Mouse (Mus musculus) MEL (cell line): ENCODE data around the gene Tnnc2. TPM values are rescaled to one million over a fixed set of nuclear protein-coding genes. Genes with fewer than 3 reads are reported as not detected.
A peak's percentile ranks its signal among the peaks of the same experiment; 100 is the strongest.

Source experiments
- DNase-seq: peaks from one replicate; pipeline ENCODE4 v3.0.0; 2011; ENCODE audit warnings: low read depth, low spot score
- H3K27ac ChIP-seq: 2 replicates; pipeline ENCODE4 v1.5.1; 2012; ENCODE audit warnings: low read depth, mild to moderate bottlenecking, control low read depth, low read length, moderate library complexity; ENCODE audit not compliant: control insufficient read depth
- H3K27me3 ChIP-seq, 2 experiments: fragments of 150-350 bp in 1 of 2; sonication (generic) in 1 of 2; 2 replicates each; pipeline ENCODE4 v1.6.1; 2012; ENCODE audit warnings: low read length in 2 of 2, mild to moderate bottlenecking in 2 of 2, improper control_type of control experiment in 1 of 2, moderate library complexity in 1 of 2; ENCODE audit not compliant: insufficient read depth in 2 of 2, control insufficient read depth in 1 of 2
- H3K36me3 ChIP-seq, 2 experiments: 2 replicates each; pipeline ENCODE4 v1.6.1; 2012 to 2014; ENCODE audit warnings: low read length in 2 of 2, improper control_type of control experiment in 1 of 2, inconsistent platforms in 1 of 2, mild to moderate bottlenecking in 1 of 2; ENCODE audit not compliant: insufficient read depth in 2 of 2, control insufficient read depth in 1 of 2
- H3K4me1 ChIP-seq, 2 experiments: fragments of 150-350 bp in 1 of 2; sonication (generic) in 1 of 2; 2 replicates each; pipeline ENCODE4 v1.6.1; 2012; ENCODE audit warnings: low read length in 2 of 2, improper control_type of control experiment in 1 of 2, mild to moderate bottlenecking in 1 of 2; ENCODE audit not compliant: insufficient read depth in 2 of 2, control insufficient read depth in 1 of 2
- H3K4me3 ChIP-seq, 2 experiments: fragments of 150-350 bp in 1 of 2; sonication (generic) in 1 of 2; 2 replicates each; pipeline ENCODE4 v1.5.1; 2012; ENCODE audit warnings: low read depth in 2 of 2, low read length in 2 of 2, mild to moderate bottlenecking in 2 of 2, moderate library complexity in 2 of 2, control low read depth in 1 of 2, improper control_type of control experiment in 1 of 2; ENCODE audit not compliant: control insufficient read depth in 1 of 2, insufficient read depth in 1 of 2
- H3K79me2 ChIP-seq: 2 replicates; pipeline ENCODE4 v1.6.1; 2012; ENCODE audit warnings: mild to moderate bottlenecking, low read length, moderate library complexity; ENCODE audit not compliant: control insufficient read depth, poor library complexity, insufficient read depth
- H3K9ac ChIP-seq: 2 replicates; pipeline ENCODE4 v1.6.1; 2012; ENCODE audit warnings: low read depth, mild to moderate bottlenecking, control low read depth, low read length, moderate library complexity; ENCODE audit not compliant: control insufficient read depth, poor library complexity, severe bottlenecking
- H3K9me3 ChIP-seq: fragments of 150-350 bp; sonication (generic); replicated peaks from 2 replicates; pipeline ENCODE4 v1.6.1; 2012; ENCODE audit warnings: mild to moderate bottlenecking, low read length, improper control_type of control experiment, moderate library complexity; ENCODE audit not compliant: insufficient read depth
- BHLHE40 ChIP-seq: IDR thresholded peaks from 2 replicates; pipeline ENCODE4 v1.6.1; 2012; ENCODE audit warnings: low read depth, mild to moderate bottlenecking, inconsistent platforms, low read length, improper control_type of control experiment, borderline replicate concordance
- CHD1 ChIP-seq: IDR thresholded peaks from 2 replicates; pipeline ENCODE4 v1.6.1; 2012; ENCODE audit warnings: low read depth, mild to moderate bottlenecking, inconsistent platforms, low read length, improper control_type of control experiment
- CHD2 ChIP-seq: IDR thresholded peaks from 2 replicates; pipeline ENCODE4 v1.6.1; 2011; ENCODE audit warnings: low read length, improper control_type of control experiment
- CTCF ChIP-seq, 3 experiments: IDR thresholded peaks in 2 of 3; conservative IDR thresholded peaks in 1 of 3; 2 replicates each; pipeline ENCODE4 v1.5.1; 2011 to 2012; ENCODE audit warnings: low read length in 3 of 3, low read depth in 2 of 3, mild to moderate bottlenecking in 2 of 3, improper control_type of control experiment in 1 of 3, inconsistent platforms in 1 of 3, mixed read lengths in 1 of 3, moderate library complexity in 1 of 3; ENCODE audit not compliant: control insufficient read depth in 1 of 3, insufficient read depth in 1 of 3, poor library complexity in 1 of 3, severe bottlenecking in 1 of 3
- ELF1 ChIP-seq: IDR thresholded peaks from 2 replicates; pipeline ENCODE4 v1.6.1; 2014; ENCODE audit warnings: low read depth, mild to moderate bottlenecking, inconsistent platforms, low read length, improper control_type of control experiment, moderate library complexity
- GABPA ChIP-seq: IDR thresholded peaks from 2 replicates; pipeline ENCODE4 v1.6.1; 2012; ENCODE audit warnings: low read depth, mild to moderate bottlenecking, inconsistent platforms, low read length, improper control_type of control experiment, moderate library complexity
- HCFC1 ChIP-seq: IDR thresholded peaks from 2 replicates; pipeline ENCODE4 v1.6.1; 2012; ENCODE audit warnings: low read depth, mild to moderate bottlenecking, inconsistent platforms, low read length, improper control_type of control experiment, moderate library complexity
- JUND ChIP-seq: IDR thresholded peaks from 2 replicates; pipeline ENCODE4 v1.6.1; 2011; ENCODE audit warnings: low read depth, mild to moderate bottlenecking, improper control_type of control experiment, low read length
- KAT2A ChIP-seq: conservative IDR thresholded peaks from 2 replicates; pipeline ENCODE4 v1.6.1; 2012; ENCODE audit warnings: low read depth, low read length, improper control_type of control experiment, inconsistent platforms
- MAFK ChIP-seq: IDR thresholded peaks from 2 replicates; pipeline ENCODE4 v1.6.1; 2011; ENCODE audit warnings: low read depth, mild to moderate bottlenecking, low read length, improper control_type of control experiment, borderline replicate concordance
- MEF2A ChIP-seq: IDR thresholded peaks from 2 replicates; pipeline ENCODE4 v1.6.1; 2014; ENCODE audit warnings: low read depth, mild to moderate bottlenecking, inconsistent platforms, low read length, improper control_type of control experiment; ENCODE audit not compliant: poor library complexity, insufficient replicate concordance, severe bottlenecking; ENCODE audit errors: extremely low read depth
- MXI1 ChIP-seq: IDR thresholded peaks from 2 replicates; pipeline ENCODE4 v1.6.1; 2011; ENCODE audit warnings: mild to moderate bottlenecking, low read depth, low read length, improper control_type of control experiment
- MYB ChIP-seq: IDR thresholded peaks from 2 replicates; pipeline ENCODE4 v1.6.1; 2011; ENCODE audit warnings: mild to moderate bottlenecking, low read depth, low read length, improper control_type of control experiment
- MYC ChIP-seq: IDR thresholded peaks from 2 replicates; pipeline ENCODE4 v1.6.1; 2011; ENCODE audit warnings: low read depth, mild to moderate bottlenecking, low read length, improper control_type of control experiment, moderate library complexity
- NELFE ChIP-seq: IDR thresholded peaks from 2 replicates; pipeline ENCODE4 v1.6.1; 2011; ENCODE audit warnings: low read depth, low read length, improper control_type of control experiment
- NRF1 ChIP-seq: IDR thresholded peaks from 2 replicates; pipeline ENCODE4 v1.6.1; 2014; ENCODE audit warnings: low read depth, mild to moderate bottlenecking, inconsistent platforms, low read length, improper control_type of control experiment, moderate library complexity; ENCODE audit not compliant: poor library complexity, insufficient read depth, severe bottlenecking
- POLR2A ChIP-seq, 2 experiments: IDR thresholded peaks; 2 replicates each; pipeline ENCODE4 v1.6.1; 2011 to 2012; ENCODE audit warnings: low read length in 2 of 2, mild to moderate bottlenecking in 2 of 2, control low read depth in 1 of 2, improper control_type of control experiment in 1 of 2, low read depth in 1 of 2, moderate library complexity in 1 of 2; ENCODE audit not compliant: control insufficient read depth in 1 of 2, insufficient read depth in 1 of 2, poor library complexity in 1 of 2
- POLR2AphosphoS5 ChIP-seq: IDR thresholded peaks from 2 replicates; pipeline ENCODE4 v1.6.1; 2012; ENCODE audit warnings: low read depth, borderline replicate concordance, mild to moderate bottlenecking, inconsistent platforms, low read length, moderate library complexity, mixed read lengths
- TCF12 ChIP-seq: IDR thresholded peaks from 2 replicates; pipeline ENCODE4 v1.6.1; 2014; ENCODE audit warnings: low read depth, mild to moderate bottlenecking, inconsistent platforms, low read length, improper control_type of control experiment, moderate library complexity
- UBTF ChIP-seq: IDR thresholded peaks from 2 replicates; pipeline ENCODE4 v1.6.1; 2012; ENCODE audit warnings: low read depth, mild to moderate bottlenecking, inconsistent platforms, low read length, improper control_type of control experiment, moderate library complexity, borderline replicate concordance; ENCODE audit not compliant: insufficient read depth
- USF1 ChIP-seq: IDR thresholded peaks from 2 replicates; pipeline ENCODE4 v1.6.1; 2014; ENCODE audit warnings: low read depth, mild to moderate bottlenecking, inconsistent platforms, low read length, improper control_type of control experiment, moderate library complexity
- ZC3H11A ChIP-seq: IDR thresholded peaks from 2 replicates; pipeline ENCODE4 v1.6.1; 2012; ENCODE audit warnings: low read depth, mild to moderate bottlenecking, inconsistent platforms, low read length, improper control_type of control experiment
- ZKSCAN1 ChIP-seq: IDR thresholded peaks from 2 replicates; pipeline ENCODE4 v1.6.1; 2012; ENCODE audit warnings: low read depth, mild to moderate bottlenecking, inconsistent platforms, low read length, improper control_type of control experiment, moderate library complexity
- ZMIZ1 ChIP-seq: IDR thresholded peaks from 2 replicates; pipeline ENCODE4 v1.6.1; 2012; ENCODE audit warnings: low read depth, mild to moderate bottlenecking, inconsistent platforms, low read length, improper control_type of control experiment, moderate library complexity
- polyA plus RNA-seq, 2 experiments: library from polyadenylated mRNA; stranded (reverse) in 1 of 2; unstranded in 1 of 2; fragments of >175 nt in 1 of 2; fragments of >200 nt in 1 of 2; gene quantifications; 2 replicates each; pipeline versions ENCODE4 v1.2.1 to v1.2.4; 2012; ENCODE audit warnings: low replicate concordance in 2 of 2, low read depth in 1 of 2; ENCODE audit not compliant: insufficient read length in 2 of 2, insufficient read depth in 1 of 2, missing spikeins in 1 of 2
- total RNA-seq: library from RNA; depleted of rRNA; stranded (reverse); fragments of 300-350 nt; gene quantifications from 2 replicates; pipeline ENCODE4 v1.2.3, GENCODE M21; 2012

Gene Tnnc2
- total and polyA plus RNA-seq, 3 experiments: not detected

DNA sequence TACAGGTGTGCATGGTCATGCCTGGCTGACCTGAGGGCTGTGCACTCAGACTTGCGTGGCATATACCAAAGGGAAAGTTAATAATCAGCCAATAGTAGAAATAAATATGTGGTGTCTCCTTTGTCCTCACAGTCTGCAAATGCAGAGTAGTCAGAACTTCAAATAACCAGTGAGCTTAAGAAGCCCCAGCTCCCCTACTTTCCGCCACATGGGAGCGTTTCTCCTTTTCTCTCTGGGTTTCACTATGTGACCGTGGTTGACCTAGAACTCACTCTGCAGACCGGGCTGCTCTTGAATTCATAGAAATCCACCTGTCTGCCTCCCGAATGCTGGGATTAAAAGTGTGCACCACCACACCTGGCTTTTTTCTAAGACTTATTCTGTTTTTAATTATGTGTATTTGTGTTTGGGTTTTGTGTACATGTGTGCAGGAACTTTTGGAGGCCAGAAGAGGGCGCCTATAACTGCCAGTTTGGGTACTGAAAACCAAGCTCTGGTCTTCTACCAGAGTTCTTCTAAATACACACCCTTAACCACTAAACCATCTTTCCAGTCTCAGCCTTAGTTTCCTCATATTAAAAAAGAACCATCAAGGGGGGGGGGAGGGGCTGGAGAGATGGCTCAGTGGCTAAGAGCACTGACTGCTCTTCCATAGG is 4.3 kb upstream of the Tnnc2 start (continued):
- TF ChIP-seq MXI1 (0 out of 2 replicates have a peak, but pooled peaks have one; percentile 31), POLR2AphosphoS5 (no peak), ZC3H11A (peak; percentile 47; the same call in 1 of the 2 replicates), ZKSCAN1 (no peak), CHD1 (no peak), MYC (peak; percentile 51; the same call in 1 of the 2 replicates), BHLHE40 (peak; percentile 21; the same call in 1 of the 2 replicates), HCFC1 (peak; percentile 45; the same call in 1 of the 2 replicates), ELF1 (no peak)

DNA sequence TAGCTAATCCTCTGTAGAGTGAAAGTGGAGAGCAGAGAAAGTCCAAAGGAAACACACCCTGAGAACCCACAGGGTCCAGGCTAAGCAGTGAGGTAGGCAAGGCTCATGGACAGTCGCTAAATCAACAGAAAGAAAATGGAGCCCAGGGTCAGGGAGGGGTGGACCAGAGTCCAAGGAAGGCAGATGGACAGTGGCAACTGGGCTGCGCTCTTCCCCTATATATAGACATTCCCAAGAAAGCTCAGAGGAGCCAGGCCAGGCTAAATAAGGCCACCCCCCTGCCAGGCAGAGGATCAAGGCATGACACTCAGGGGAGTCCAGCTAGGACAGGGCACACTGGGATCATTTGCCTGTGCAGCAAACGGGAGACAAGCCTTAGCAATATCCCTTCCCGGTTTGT is 2.1 kb upstream of the Tnnc2 start:
- no peak for DNase-seq
- TF ChIP-seq NELFE (no peak), GABPA (no peak), MAFK (no peak), UBTF (no peak), ELF1 (no peak), POLR2A (IDR thresholded peaks at IDR 0.05; ENCODE audit: control insufficient read depth in 1 of 2, insufficient read depth in 1 of 2, low read depth in 1 of 2, low read length in 2 of 2, poor library complexity in 1 of 2) (no peak), CTCF (IDR thresholded peaks at IDR 0.05 in 2 of 3, conservative IDR thresholded peaks at IDR 0.05 in 1 of 3; ENCODE audit: control insufficient read depth in 1 of 3, insufficient read depth in 1 of 3, low read depth in 2 of 3, low read length in 3 of 3, poor library complexity in 1 of 3, severe bottlenecking in 1 of 3) (no peak), JUND (no peak), KAT2A (no peak), HCFC1 (no peak), ZMIZ1 (no peak), MYB (no peak), TCF12 (no peak), NRF1 (no peak), BHLHE40 (no peak), MEF2A (no peak), USF1 (no peak), CHD2 (no peak)
- Histone ChIP-seq H3K9ac (no peak overlapping the region), H3K36me3 (peaks cover 0 to 5% of the 10 kb centered on the region in 2 experiments; a peak in 1 of 4 replicates), H3K79me2 (no peaks in the 10 kb centered on the region; the same call in 1 of the 2 replicates), H3K9me3 (no peaks in the 10 kb centered on the region), H3K27me3 (no peaks in the 10 kb centered on the region), H3K4me3 (no peak overlapping the region), H3K27ac (no peak overlapping the region), H3K4me1 (peaks cover 3 to 5% of the 10 kb centered on the region in 2 experiments; a peak in 3 of 4 replicates)
